Mouse (Mus musculus) CH12.LX (cell line): ENCODE data around the gene Tbcel. TPM values are rescaled to one million over a fixed set of nuclear protein-coding genes. Genes with fewer than 3 reads are reported as not detected.

ENCODE experiments used
- DNase-seq: peaks from one replicate; pipeline ENCODE4 v3.0.0-alpha.2; 2013; ENCODE audit errors: extremely low read depth
- H3K27ac ChIP-seq: 2 replicates; pipeline ENCODE4 v1.5.1; 2012; ENCODE audit warnings: low read depth, mild to moderate bottlenecking, control low read depth, moderate library complexity; ENCODE audit not compliant: insufficient read depth
- H3K27me3 ChIP-seq: replicated peaks from 2 replicates; pipeline ENCODE3; 2012; ENCODE audit warnings: inconsistent platforms
- H3K36me3 ChIP-seq, 2 experiments: replicated peaks in 1 of 2; 2 replicates each; pipeline versions ENCODE3 to v1.6.1; 2012; ENCODE audit warnings: inconsistent platforms in 1 of 2, low read length in 1 of 2, mild to moderate bottlenecking in 1 of 2, mixed read lengths in 1 of 2, moderate library complexity in 1 of 2; ENCODE audit not compliant: control insufficient read depth in 1 of 2, insufficient read depth in 1 of 2
- H3K4me1 ChIP-seq, 2 experiments: 2 replicates each; pipeline ENCODE4 v1.6.1; 2012; ENCODE audit warnings: inconsistent platforms in 1 of 2, moderate library complexity in 1 of 2; ENCODE audit not compliant: insufficient read depth in 2 of 2, control insufficient read depth in 1 of 2
- H3K4me2 ChIP-seq: 2 replicates; pipeline ENCODE4 v1.6.1; 2012; ENCODE audit warnings: low read depth, mild to moderate bottlenecking, control low read depth; ENCODE audit not compliant: poor library complexity, insufficient read depth, severe bottlenecking
- H3K4me3 ChIP-seq, 3 experiments: fragments of 150-350 bp in 1 of 3; sonication (generic) in 1 of 3; replicated peaks in 1 of 3; 2 replicates each; pipeline versions ENCODE3 to v1.5.1; 2011 to 2012; ENCODE audit warnings: low read depth in 2 of 3, low read length in 2 of 3, mild to moderate bottlenecking in 2 of 3, moderate library complexity in 2 of 3, control low read depth in 1 of 3, improper control_type of control experiment in 1 of 3, inconsistent platforms in 1 of 3, mixed read lengths in 1 of 3; ENCODE audit not compliant: poor library complexity in 1 of 3
- H3K79me2 ChIP-seq: replicated peaks from 2 replicates; pipeline ENCODE4 v1.6.1; 2012; ENCODE audit warnings: mild to moderate bottlenecking, moderate library complexity; ENCODE audit not compliant: control insufficient read depth, poor library complexity, insufficient read depth, severe bottlenecking; ENCODE audit errors: extremely low read depth
- H3K9ac ChIP-seq: 2 replicates; pipeline ENCODE4 v1.6.1; 2012; ENCODE audit warnings: low read depth, mild to moderate bottlenecking, control low read depth, moderate library complexity; ENCODE audit not compliant: insufficient read depth
- H3K9me3 ChIP-seq: replicated peaks from 2 replicates; pipeline ENCODE3; 2012; ENCODE audit warnings: low read length, inconsistent platforms, mixed read lengths
- CHD1 ChIP-seq: IDR thresholded peaks from 2 replicates; pipeline ENCODE4 v1.6.1; 2012; ENCODE audit warnings: low read depth, low read length, improper control_type of control experiment, inconsistent platforms
- CTCF ChIP-seq, 2 experiments: IDR thresholded peaks in 1 of 2; conservative IDR thresholded peaks in 1 of 2; 2 replicates each; pipeline ENCODE4 v1.5.1; 2011 to 2012; ENCODE audit warnings: low read depth in 2 of 2, low read length in 2 of 2, improper control_type of control experiment in 1 of 2, inconsistent platforms in 1 of 2, mild to moderate bottlenecking in 1 of 2, moderate library complexity in 1 of 2
- E2F4 ChIP-seq: IDR thresholded peaks from 2 replicates; pipeline ENCODE4 v1.6.1; 2011; ENCODE audit warnings: low read depth, low read length, improper control_type of control experiment; ENCODE audit not compliant: insufficient replicate concordance
- EP300 ChIP-seq: IDR thresholded peaks from 2 replicates; pipeline ENCODE4 v1.6.1; 2011; ENCODE audit warnings: low read length, improper control_type of control experiment
- ETS1 ChIP-seq: conservative IDR thresholded peaks from 2 replicates; pipeline ENCODE4 v1.6.1; 2012; ENCODE audit warnings: low read depth, mild to moderate bottlenecking, inconsistent platforms, low read length, improper control_type of control experiment, moderate library complexity
- GABPA ChIP-seq: IDR thresholded peaks from 2 replicates; pipeline ENCODE4 v1.6.1; 2012; ENCODE audit warnings: low read depth, low read length, improper control_type of control experiment, inconsistent platforms; ENCODE audit not compliant: insufficient replicate concordance
- IRF4 ChIP-seq: IDR thresholded peaks from 2 replicates; pipeline ENCODE4 v1.6.1; 2014; ENCODE audit warnings: low read depth, mild to moderate bottlenecking, inconsistent platforms, low read length, improper control_type of control experiment
- JUN ChIP-seq: IDR thresholded peaks from 2 replicates; pipeline ENCODE4 v1.6.1; 2011; ENCODE audit warnings: low read depth, mild to moderate bottlenecking, low read length, improper control_type of control experiment, moderate library complexity; ENCODE audit not compliant: insufficient read depth
- JUND ChIP-seq: conservative IDR thresholded peaks from 2 replicates; pipeline ENCODE4 v1.6.1; 2011; ENCODE audit warnings: low read depth, low read length, improper control_type of control experiment
- MAFK ChIP-seq: IDR thresholded peaks from 2 replicates; pipeline ENCODE4 v1.6.1; 2011; ENCODE audit warnings: low read length, improper control_type of control experiment; ENCODE audit not compliant: insufficient replicate concordance
- MAX ChIP-seq: IDR thresholded peaks from 2 replicates; pipeline ENCODE4 v1.6.1; 2011; ENCODE audit warnings: low read length, improper control_type of control experiment
- MXI1 ChIP-seq: IDR thresholded peaks from 2 replicates; pipeline ENCODE4 v1.6.1; 2011; ENCODE audit warnings: mild to moderate bottlenecking, low read depth, low read length, improper control_type of control experiment
- NELFE ChIP-seq: IDR thresholded peaks from 2 replicates; pipeline ENCODE4 v1.6.1; 2011; ENCODE audit warnings: low read depth, low read length, improper control_type of control experiment
- NRF1 ChIP-seq: IDR thresholded peaks from 2 replicates; pipeline ENCODE4 v1.6.1; 2014; ENCODE audit warnings: low read depth, mild to moderate bottlenecking, inconsistent platforms, low read length, improper control_type of control experiment, moderate library complexity
- PAX5 ChIP-seq: IDR thresholded peaks from 2 replicates; pipeline ENCODE4 v1.6.1; 2012; ENCODE audit warnings: low read length, inconsistent platforms, mixed read lengths
- POLR2A ChIP-seq: IDR thresholded peaks from 2 replicates; pipeline ENCODE4 v1.6.1; 2011; ENCODE audit warnings: low read depth, mild to moderate bottlenecking, improper control_type of control experiment, low read length
- RCOR1 ChIP-seq: conservative IDR thresholded peaks from 2 replicates; pipeline ENCODE4 v1.6.1; 2012; ENCODE audit warnings: low read depth, mild to moderate bottlenecking, inconsistent platforms, low read length, improper control_type of control experiment
- SIN3A ChIP-seq: IDR thresholded peaks from 2 replicates; pipeline ENCODE4 v1.6.1; 2012; ENCODE audit warnings: low read length, improper control_type of control experiment, inconsistent platforms
- TBP ChIP-seq: conservative IDR thresholded peaks from 2 replicates; pipeline ENCODE4 v1.6.1; 2011; ENCODE audit warnings: low read depth, low read length, improper control_type of control experiment
- TCF12 ChIP-seq: IDR thresholded peaks from 2 replicates; pipeline ENCODE4 v1.6.1; 2014; ENCODE audit warnings: low read depth, mild to moderate bottlenecking, inconsistent platforms, low read length, improper control_type of control experiment
- UBTF ChIP-seq: IDR thresholded peaks from 2 replicates; pipeline ENCODE4 v1.6.1; 2012; ENCODE audit warnings: low read depth, mild to moderate bottlenecking, inconsistent platforms, low read length, improper control_type of control experiment, moderate library complexity
- USF1 ChIP-seq: IDR thresholded peaks from 2 replicates; pipeline ENCODE4 v1.6.1; 2014; ENCODE audit warnings: low read depth, mild to moderate bottlenecking, inconsistent platforms, low read length, improper control_type of control experiment
- USF2 ChIP-seq: conservative IDR thresholded peaks from 2 replicates; pipeline ENCODE4 v1.6.1; 2011; ENCODE audit warnings: low read depth, low read length, improper control_type of control experiment
- ZC3H11A ChIP-seq: IDR thresholded peaks from 2 replicates; pipeline ENCODE4 v1.6.1; 2012; ENCODE audit warnings: low read depth, mild to moderate bottlenecking, inconsistent platforms, low read length, improper control_type of control experiment
- ZKSCAN1 ChIP-seq: IDR thresholded peaks from 2 replicates; pipeline ENCODE4 v1.6.1; 2012; ENCODE audit warnings: low read depth, inconsistent platforms, low read length, improper control_type of control experiment, borderline replicate concordance
- ZMIZ1 ChIP-seq: IDR thresholded peaks from 2 replicates; pipeline ENCODE4 v1.6.1; 2012; ENCODE audit warnings: low read depth, mild to moderate bottlenecking, inconsistent platforms, low read length, improper control_type of control experiment
- dilution Hi-C: fragments of 300-500 bp; cut with MboI; formaldehyde crosslinking; loops from 2 replicates; pipeline ENCODE4 v1.14.3; 2020; ENCODE audit warnings: low sequenced_read_pairs; ENCODE audit not compliant: extremely low pct_unique_long_range_greater_than_20kb, extremely low pct_ligation_motif_present
- in situ Hi-C: fragments of 300-500 bp; cut with MboI; formaldehyde crosslinking; loops from 3 replicates; pipeline ENCODE4 v1.14.3; 2019; ENCODE audit warnings: low sequenced_read_pairs, low pct_ligation_motif_present, low pct_unique_long_range_greater_than_20kb, mixed read lengths
- polyA plus RNA-seq: library from polyadenylated mRNA; unstranded; fragments of >175 nt; gene quantifications from 2 replicates; pipeline ENCODE4 v1.2.1, GENCODE M21; 2012; ENCODE audit warnings: low read depth; ENCODE audit not compliant: insufficient read length
- total RNA-seq, 2 experiments: library from RNA; depleted of rRNA; stranded (reverse); fragments of 300-350 nt in 1 of 2; fragments of >200 nt in 1 of 2; gene quantifications; 2 replicates each; pipeline ENCODE4 v1.2.3; 2012 to 2014

The Tbcel gene
- total and polyA plus RNA-seq, 3 experiments = 5.3 to 10.0 (median 5.9) TPM

DNA sequence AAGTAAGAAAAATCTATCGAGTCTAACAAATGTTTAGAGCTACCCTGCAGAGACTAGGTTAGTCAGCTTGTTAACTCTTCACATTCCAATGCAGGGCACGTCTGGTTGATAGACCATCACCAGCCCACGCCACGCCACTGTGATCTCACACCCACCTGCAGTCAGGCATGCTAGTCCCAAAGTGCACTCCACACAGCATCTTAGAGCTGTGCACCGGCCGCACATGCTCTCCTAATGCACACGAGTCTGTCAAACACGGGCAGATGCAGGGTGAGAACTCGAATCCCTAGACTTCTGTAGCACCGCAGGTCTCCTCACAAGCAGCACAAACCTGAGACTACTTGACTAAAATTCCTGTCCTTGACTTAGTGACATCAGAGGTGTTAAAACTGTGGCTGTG is 47.3 kb downstream of the Tbcel start:
- Histone ChIP-seq H3K27me3 (no peaks in the 10 kb centered on the region), H3K4me2 (no peak overlapping the region), H3K79me2 (no peaks in the 10 kb centered on the region)
- TF ChIP-seq USF1 = no peak
- no peak for TF ChIP-seq E2F4
- no peak for TF ChIP-seq ZC3H11A
- TF ChIP-seq JUND = no peak
- no peak for TF ChIP-seq UBTF
- no peak for TF ChIP-seq TBP
- TF ChIP-seq POLR2A = no peak
- TF ChIP-seq ZMIZ1 = no peak
- no peak for TF ChIP-seq MXI1
- no peak for TF ChIP-seq USF2
- no peak for TF ChIP-seq CHD1
- no peak for TF ChIP-seq JUN
- TF ChIP-seq IRF4 = no peak
- no peak for TF ChIP-seq TCF12
- TF ChIP-seq PAX5 = no peak
- TF ChIP-seq MAFK = no peak
- TF ChIP-seq ZKSCAN1 = no peak
- TF ChIP-seq RCOR1 = no peak
- TF ChIP-seq MAX = no peak
- TF ChIP-seq, all 38 proteins: peak for 0
- no peak overlapping the region for H3K4me3 ChIP-seq
- H3K9me3 ChIP-seq = no peaks in the 10 kb centered on the region
- dilution Hi-C loops = no loop called here
- H3K4me1 ChIP-seq = peaks cover 12 to 71% of the 10 kb centered on the region in 2 experiments
- in situ Hi-C loops = no loop called here
- H3K9ac ChIP-seq = no peak overlapping the region
- DNase-seq = no peak
- no peak overlapping the region for H3K27ac ChIP-seq
- peaks cover 0 to 36% of the 10 kb centered on the region in 2 experiments for H3K36me3 ChIP-seq

DNA sequence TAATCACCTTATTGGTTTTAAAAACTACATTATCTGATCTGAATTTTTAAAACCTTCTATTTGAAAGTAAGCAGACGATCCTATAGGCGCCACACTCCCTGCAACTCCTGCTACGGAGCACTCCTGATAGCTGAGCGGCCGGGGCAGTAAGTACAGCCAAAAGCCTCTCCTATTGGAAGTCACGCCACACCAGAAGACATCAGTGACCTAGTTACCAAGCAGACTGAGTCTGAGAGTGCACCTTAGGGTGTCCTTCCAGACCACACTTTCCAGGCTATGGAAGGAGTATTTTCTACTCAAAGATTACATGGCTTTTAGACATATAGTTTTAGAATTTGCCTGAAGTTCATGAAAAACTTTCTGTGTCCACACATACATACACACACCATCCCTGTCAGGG is 47.9 kb downstream of the Tbcel start:
- dilution Hi-C loops (no loop called here), in situ Hi-C loops (no loop called here)
- H3K36me3 ChIP-seq = peaks cover 0 to 36% of the 10 kb centered on the region in 2 experiments
- no peak overlapping the region for H3K4me3 ChIP-seq
- no peaks in the 10 kb centered on the region for H3K79me2 ChIP-seq
- no peak overlapping the region for H3K27ac ChIP-seq
- no peak overlapping the region for H3K4me2 ChIP-seq
- no peaks in the 10 kb centered on the region for H3K9me3 ChIP-seq
- no peak overlapping the region for H3K9ac ChIP-seq
- DNase-seq = no peak
- peaks cover 12 to 68% of the 10 kb centered on the region in 2 experiments for H3K4me1 ChIP-seq
- H3K27me3 ChIP-seq = no peaks in the 10 kb centered on the region
- TF ChIP-seq MAX (no peak), E2F4 (no peak), TCF12 (no peak), JUND (no peak), NELFE (no peak), CTCF (conservative IDR thresholded peaks at IDR 0.05 in 1 of 2, IDR thresholded peaks at IDR 0.05 in 1 of 2; ENCODE audit: low read depth in 2 of 2, low read length in 2 of 2) (no peak), RCOR1 (no peak), TBP (no peak), MAFK (no peak), SIN3A (no peak), USF2 (no peak), NRF1 (no peak), PAX5 (no peak), CHD1 (no peak), ZC3H11A (no peak), GABPA (no peak), ETS1 (no peak), EP300 (no peak)
